Mouse (Mus musculus) stomach, postnatal 0 days (tissue): ENCODE measurements around the gene Dach1.

Experiments used
- CTCF ChIP-seq: IDR thresholded peaks from 2 replicates; pipeline ENCODE4 v1.5.1; 2016; ENCODE audit warnings: antibody characterized with exemption, low read depth, mild to moderate bottlenecking, moderate library complexity
- EP300 ChIP-seq: optimal IDR thresholded peaks from 2 replicates; pipeline ENCODE3; 2016; ENCODE audit warnings: antibody characterized with exemption

DNA sequence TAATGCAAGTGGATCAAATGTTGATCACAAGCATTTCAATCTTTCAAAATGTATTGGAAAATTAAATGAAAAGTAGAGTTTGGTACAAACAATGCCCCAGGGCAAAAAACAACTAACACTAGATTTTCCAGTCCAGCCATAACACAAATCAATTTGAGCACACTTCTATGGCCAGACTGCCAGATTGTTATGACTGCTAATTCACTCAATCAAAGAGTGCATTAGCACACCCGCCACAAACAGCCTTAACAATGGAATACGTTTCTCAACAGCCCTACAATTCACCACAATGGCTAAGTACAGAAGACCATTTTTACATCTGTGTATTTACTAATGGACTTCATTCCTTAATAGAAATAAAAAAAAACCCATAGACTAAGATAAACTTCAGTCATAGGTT lies 4.3 kb upstream of the Dach1 start:
- no peak for TF ChIP-seq CTCF
- no peak for TF ChIP-seq EP300
